Mouse (Mus musculus): Measurements from ENCODE around the gene Gm11555.
"Not testable (repeated sequence)": the region's sequence is repeated elsewhere in the genome, so short reads cannot be mapped to it uniquely, and the experiment has no call there.

The Gm11555 gene

DNA sequence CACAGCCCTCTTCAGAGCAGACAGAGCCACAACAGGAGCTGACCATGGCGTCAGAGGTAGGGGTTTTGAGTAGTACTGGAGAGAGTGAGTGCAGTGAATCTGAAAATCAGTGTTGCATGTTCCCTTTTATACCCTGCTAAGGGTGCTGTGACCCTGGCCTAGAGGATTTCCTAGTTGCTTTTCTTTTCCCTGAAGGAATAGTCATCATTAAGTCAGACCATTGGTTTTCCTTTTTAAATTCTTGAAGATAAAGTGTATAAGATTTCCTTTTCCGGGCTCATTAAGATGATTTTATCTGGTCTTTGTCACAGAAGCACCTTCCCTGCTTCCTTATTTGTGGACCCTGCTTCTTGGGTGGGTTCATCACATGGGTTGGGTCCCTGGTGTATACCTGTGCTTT lies at the start of gene Gm11555:
Gene Gm11555 (minus strand): TSS at position 101 of the 400 bp plus-strand sequence.
- no peak for DNase-seq (ENCODE audit: low spot score)

DNA sequence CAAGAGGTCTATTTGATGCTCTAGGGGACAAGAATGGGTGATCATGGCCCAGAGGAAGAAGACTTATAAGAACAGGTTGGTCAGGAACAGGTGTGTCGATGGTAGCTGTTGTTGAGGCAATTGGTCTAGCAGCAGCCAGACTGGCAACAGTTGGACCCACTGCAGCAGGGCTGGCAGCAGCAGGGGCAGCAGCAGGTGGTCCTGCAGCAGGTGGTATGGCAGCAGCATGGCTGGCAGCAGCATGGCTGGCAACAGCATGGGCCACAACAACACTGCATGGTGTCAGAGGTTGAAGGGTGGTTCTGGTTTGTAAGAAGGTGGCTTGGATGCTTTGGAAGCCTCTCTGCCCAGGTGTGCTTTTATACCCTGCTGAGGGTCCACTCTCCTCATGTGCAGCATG lies 40.4 kb upstream of the Gm11555 start, which contains the start of gene Gm14190:
Gene Gm14190 (minus strand): TSS at position 278 of the 400 bp plus-strand sequence.
- no peak for DNase-seq (ENCODE audit: low spot score)

DNA sequence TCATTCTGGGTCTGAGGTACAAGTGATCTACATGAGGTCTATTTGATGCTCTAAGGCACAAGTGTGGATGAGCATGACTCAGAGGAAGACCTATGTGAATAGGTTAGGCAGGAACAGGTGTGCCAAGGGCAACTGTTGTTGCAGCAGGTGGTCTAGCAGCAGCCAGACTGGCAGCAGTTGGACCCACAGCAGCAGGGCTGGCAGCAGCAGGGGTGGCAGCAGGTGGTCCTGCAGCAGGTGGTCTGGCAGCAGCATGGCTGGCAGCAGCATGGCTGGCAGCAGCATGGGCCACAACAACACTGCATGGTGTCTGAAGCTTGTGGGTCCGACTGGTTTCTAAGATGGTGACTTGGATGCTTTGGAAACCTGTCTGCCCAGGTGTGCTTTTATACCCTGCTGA lies 35.2 kb upstream of the Gm11555 start:
- DNase-seq (ENCODE audit: low spot score): not testable (repeated sequence)

DNA sequence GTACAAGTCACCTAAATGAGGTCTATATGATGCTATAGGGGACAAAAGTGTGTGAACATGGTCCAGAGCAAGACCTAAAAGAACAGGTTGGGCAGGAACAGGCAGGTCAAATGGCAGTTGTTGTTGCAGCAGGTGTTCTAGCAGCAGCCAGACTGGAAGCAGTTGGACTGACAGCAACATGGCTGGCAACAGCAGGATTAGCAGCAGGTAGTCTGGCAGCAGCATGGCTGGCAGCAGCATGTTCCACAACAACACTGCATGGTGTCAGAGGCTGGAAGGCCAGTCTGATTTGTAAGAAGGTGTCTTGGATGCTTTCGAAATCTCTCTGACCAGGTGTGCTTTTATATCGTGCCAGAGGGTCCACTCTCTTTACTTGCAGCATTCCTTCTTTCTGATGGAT lies 33.4 kb upstream of the Gm11555 start:
- DNase-seq (ENCODE audit: low spot score): no peak

DNA sequence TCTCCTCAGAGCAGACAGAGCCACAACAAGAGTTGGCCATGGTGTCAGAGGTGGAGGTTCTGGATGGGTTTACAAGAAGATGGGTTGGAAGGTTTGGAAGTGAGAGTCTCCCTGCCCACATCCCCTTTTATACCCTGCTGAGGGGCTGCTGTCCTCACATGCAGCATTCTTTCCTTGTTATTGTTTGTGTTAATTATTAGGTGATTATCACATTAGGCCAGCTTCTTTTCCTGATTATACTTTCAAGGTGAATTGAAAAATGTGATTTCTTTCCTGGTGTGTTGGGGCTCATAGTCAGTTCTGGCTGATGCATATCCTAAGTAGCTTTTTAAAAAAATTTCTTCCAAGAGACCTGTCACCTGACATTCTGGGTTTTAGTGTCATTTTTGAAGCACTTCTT lies 15.8 kb upstream of the Gm11555 start, which contains the start of gene Krtap4-6:
Gene Krtap4-6 (minus strand): TSS at position 101 of the 400 bp plus-strand sequence.
- no peak for DNase-seq (ENCODE audit: low spot score)

DNA sequence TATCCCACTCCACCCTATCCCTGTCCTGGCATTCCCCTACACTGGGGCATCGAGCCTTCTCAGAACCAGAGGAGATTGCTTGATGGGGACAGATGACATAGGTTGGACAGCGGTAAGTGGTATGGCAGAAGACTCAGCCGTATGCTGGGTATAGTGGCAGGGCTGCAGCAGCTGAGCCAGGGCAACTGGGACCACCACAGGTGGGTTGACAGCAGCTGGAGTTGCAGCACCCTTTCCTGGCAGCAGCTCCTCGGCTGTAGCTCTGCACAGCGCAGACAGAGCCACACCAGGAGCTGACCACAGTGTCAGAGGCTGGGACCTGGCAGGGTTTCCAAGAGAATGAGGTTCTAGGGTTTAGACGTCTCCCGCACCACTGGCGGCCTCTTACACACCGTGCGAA lies 12.8 kb upstream of the Gm11555 start:
- no peak for DNase-seq (ENCODE audit: low spot score)

DNA sequence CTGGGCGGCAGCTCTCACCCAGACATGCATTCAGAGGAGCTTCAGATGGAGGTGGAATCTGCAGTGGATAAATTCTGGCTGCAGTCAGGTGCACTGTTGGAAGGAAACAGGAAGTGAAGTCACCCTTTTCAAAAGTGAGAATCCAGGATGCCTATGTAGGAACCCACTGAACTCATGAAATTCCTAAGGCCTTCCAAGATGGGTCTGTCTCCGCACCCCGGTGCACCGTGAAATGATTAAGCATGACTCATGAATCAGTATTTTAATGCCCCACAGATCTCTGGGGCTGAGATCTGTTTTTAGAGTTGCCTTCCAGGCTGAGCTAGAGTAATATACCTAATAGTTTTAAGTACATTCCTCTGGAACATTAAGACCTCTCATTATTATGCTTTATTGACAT lies 9.2 kb upstream of the Gm11555 start:
- DNase-seq (ENCODE audit: low spot score): no peak

DNA sequence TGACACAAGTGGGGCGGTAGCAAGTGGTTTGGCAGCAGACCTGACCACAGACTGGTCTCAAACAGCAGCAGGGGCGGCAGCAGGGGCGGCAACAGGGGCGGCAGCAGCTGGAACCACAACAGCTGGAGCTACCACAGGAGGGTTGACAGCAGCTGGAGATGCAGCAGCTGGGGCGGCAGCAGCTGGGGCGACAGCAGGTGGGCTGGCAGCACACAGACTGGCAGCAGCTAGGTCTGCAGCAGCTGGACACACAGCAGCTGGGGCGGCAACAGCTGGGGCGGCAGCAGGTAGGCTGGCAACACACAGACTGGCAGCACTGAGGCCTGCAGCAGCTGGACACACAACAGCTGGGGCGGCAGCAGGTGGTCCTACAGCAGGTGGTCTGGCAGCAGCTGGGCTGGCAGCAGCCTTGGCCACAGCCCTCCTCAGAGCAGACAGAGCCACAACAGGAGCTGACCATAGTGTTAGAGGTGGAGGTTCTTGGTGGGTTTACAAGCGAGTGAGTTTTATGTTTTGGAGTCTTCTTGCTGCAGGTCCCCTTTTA lies 8.5 kb upstream of the Gm11555 start, which contains the start of gene Gm11563:
Gene Gm11563 (minus strand): TSS at position 494 of the 544 bp plus-strand sequence.
- not testable (repeated sequence) for DNase-seq (ENCODE audit: low spot score)

DNA sequence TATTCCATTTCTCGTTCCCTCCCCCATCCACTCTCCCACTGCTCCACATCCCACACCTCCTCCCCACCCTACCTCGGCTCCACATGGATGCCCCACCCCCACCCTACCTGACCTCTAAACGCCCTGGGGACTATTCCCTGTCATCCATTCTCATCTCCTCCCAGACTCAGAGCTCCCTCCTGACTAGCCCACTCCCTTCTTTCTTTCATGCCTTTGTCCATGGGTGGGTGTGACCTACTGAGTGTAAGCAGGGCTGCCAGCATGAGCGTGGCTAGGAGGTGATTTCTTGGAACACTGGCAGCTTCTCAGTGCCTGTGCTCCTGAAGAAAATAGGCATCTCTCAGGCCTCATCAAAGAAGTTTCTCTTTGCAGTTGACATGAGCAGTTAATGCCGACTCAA lies 7.0 kb upstream of the Gm11555 start:
- no peak for DNase-seq (ENCODE audit: low spot score)

DNA sequence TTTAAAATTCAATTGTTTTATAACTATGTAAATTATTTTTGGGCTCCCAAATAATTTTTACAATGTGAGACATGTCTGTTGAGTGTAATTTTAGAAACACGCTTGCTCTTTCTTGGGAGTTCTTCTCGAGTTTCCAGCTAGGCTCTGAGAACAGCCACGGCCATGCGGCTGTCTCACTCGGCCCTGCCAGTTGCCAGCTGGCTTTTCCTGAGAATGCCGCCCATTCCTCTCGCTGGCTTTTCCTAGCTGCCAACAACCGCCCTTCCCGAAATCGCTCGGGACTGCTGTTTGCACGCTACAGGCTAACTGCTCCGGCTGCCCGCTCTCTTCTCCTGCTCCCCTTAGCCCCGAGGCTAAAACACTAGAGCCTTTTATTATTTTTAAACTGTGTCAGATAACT lies 3.6 kb downstream of the Gm11555 start:
- DNase-seq (ENCODE audit: low spot score): no peak

DNA sequence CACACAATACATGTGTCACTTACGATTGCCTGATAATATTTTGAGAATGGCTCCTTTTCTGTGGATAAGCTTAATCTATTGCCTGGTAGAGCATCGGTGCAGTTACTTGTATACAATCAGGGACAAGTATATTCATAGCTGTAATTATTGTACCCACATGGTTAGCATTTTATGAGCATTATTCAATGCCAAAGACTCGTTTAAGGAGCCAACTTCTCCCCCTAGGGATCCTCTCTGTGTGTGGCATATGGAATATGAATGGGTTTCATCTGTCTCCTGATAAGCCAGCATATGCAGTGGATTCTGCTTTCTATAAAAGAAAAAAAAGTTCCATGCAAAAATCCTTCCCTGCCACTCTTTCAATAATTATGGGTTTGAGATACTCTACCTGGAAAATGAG lies 5.7 kb downstream of the Gm11555 start:
- no peak for DNase-seq (ENCODE audit: low spot score)

DNA sequence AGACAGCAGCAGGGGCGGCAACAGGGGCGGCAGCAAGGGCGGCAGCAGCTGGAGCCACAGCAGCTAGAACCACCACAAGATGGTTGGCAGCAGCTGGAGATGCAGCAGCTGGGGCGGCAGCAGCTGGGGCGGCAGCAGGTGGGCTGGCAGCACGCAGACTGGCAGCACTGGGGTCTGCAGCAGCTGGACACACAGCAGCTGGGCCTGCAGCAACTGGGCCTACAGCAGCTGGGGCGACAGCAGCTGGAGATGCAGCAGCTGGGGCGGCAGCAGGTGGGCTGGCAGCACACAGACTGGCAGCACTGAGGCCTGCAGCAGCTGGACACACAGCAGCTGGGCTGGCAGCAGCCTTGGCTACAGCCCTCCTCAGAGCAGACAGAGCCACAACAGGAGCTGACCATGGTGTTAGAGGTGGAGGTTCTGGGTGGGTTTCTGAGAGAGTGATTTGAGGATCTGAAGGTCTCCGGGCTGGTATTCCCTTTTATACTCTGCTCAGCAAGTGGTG lies 6.3 kb downstream of the Gm11555 start, which contains the start of gene Krtap4-7:
Gene Krtap4-7 (minus strand): TSS at position 455 of the 505 bp plus-strand sequence.
- not testable (repeated sequence) for DNase-seq (ENCODE audit: low spot score)

DNA sequence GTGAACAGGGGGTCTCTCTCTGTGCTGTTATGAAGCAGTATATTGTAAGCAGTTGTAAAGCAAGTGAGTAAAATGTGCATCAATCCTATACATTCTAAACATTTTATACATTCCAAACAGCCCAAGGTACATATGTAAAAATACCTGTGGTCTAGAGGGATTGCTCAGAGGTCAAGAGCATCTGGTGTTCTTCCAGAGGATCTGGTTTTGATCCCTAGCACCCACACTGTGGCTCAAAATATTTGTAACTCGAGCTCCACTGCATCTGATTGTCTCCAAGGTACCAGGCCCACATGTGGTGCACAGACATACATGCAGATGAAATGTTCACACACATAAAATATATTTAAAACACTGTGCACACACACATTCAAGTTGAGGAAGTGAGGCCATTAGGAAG lies 9.1 kb downstream of the Gm11555 start:
- no peak for DNase-seq (ENCODE audit: low spot score)

DNA sequence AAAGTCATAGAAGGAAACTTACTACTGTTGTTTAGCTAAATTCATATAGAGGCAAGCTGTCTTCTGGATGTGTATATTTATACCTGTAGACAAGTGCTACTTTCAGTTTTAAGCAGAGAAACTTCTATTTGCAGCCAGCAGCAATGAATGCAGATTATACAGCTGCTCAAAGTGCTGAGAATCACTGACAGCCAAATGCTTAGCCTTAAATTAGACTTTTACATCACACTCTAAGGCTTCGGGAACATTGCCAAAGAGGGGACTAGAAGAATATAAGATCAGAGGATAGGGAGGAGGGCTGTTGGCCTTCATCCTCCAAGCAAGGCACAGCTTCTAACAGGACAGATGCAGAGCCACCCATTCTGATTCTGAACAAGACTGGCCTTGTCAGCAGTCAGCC lies 12.9 kb downstream of the Gm11555 start:
- DNase-seq (ENCODE audit: low spot score): no peak

DNA sequence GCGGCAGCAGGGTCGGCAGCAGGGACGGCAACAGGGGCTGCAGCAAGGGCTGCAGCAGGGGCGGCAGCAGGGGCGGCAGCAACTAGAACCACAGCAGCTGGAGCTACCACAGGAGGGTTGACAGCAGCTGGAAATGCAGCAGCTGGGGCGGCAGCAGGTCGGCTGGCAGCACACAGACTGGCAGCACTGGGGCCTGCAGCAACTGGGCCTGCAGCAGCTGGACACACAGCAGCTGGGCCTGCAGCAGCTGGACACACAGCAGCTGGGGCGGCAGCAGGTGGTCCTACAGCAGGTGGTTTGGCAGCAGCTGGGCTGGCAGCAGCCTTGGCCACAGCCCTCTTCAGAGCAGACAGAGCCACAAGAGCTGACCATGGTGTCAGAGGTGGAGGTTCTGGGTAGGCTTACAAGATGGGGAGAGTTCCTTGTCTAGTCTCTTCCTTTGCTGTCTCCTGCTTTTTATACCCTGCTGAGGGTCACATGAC lies 15.3 kb downstream of the Gm11555 start, which contains the start of gene Krtap4-2:
Gene Krtap4-2 (minus strand): TSS at position 432 of the 482 bp plus-strand sequence.
- DNase-seq (ENCODE audit: low spot score): no peak

DNA sequence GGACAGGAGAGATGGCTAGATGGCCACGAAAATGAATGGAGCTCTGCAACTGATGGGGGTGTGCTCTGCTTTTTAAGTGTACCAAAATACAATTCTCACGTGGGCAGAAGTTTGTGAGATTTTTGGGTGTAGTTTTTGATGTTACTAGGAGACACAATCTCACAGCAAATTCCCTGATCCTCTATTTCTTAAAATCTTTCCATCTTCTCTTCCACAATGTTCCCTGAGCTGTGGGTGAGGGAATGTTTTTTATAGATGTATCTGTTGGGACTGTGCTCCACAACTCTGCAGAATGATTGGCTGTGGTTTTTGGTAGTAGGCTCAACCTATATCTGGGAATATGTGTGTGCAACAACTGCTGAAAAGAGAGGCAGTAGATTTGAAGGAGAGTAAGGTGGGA lies 16.7 kb downstream of the Gm11555 start:
- DNase-seq (ENCODE audit: low spot score): no peak

DNA sequence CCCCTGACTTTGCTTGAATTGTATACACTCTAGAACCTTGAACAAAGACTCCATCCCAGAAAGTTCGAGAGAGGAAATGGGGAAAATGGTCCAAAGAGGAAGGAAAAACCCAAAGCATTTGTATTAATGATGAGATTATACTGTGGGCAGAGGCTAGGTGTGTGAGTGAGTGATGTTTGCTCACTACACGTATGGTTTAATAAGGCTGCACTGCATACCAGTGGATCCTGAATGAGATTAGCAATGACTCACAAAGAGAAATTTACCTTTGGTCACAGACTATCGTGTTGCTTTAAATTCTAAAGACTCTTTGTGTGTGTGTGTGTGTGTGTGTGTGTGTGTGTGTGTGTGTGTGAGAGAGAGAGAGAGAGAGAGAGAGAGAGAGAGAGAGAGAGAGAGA lies 19.1 kb downstream of the Gm11555 start:
- no peak for DNase-seq (ENCODE audit: low spot score)

DNA sequence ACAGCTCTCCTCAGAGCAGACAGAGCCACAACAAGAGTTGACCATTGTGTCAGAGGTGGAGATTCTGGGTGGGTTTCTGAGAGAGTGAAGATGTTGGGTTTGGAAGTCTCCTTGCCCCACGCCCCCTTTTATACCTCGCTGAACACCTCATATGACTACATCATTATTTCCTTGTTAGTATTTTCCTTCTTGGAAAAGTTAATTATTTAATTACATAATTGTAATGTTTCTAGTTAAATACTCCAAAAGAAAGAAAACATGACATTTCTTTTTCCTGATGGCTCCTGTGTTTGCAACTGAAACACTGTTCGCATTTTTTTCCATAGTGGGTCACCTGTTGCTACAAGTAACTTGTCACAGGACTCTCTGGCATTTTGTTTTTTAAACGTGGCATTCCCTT lies 21.9 kb downstream of the Gm11555 start, which contains the start of gene Krtap4-1:
Gene Krtap4-1 (minus strand): TSS at position 101 of the 400 bp plus-strand sequence.
- DNase-seq (ENCODE audit: low spot score): no peak

DNA sequence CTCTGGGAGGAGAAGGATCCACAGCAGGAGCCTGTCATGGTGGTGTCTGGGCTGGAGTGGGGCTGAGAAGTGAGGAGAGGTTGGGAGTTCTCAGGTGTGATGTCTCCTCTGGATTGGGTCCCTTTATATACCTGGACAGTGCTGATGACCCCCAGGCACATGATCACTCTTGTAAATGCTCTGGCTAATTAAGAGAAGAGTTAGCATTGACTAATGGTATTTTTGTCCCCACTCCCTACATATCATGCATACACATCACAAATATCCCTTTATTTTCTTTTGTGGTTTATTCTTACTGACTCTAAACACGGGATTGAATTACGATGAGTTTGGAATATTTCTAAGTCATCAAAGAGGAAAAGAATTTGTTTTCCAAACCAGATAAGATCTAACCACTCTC lies 29.7 kb downstream of the Gm11555 start, which contains the start of gene Gm11562:
Gene Gm11562 (minus strand): TSS at position 101 of the 400 bp plus-strand sequence.
- no peak for DNase-seq (ENCODE audit: low spot score)

DNA sequence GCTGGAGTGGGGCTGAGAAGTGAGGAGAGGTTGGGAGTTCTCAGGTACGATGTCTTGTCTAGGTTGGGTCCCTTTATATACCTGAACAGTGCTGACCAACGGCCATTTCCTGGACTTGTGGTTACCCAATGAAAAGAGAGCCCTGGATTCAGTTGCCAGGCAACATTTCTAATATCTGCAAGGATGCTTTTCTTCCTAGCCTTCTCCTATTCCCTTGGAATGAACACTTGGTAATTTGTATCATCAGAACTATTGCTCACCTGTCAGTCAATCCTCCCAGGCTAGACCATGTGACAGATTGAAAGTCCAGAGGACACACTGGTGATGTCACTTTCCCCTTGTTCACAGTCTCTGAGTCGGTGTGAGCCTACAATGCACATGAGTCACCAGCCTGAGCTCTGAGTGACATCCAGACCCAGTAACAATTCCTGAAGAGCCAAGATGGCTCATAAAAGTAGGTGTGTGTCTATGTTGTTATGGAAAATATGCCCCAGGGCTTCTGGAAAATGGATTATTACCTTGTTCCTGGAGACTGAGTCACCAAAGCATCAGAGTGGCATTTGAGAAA lies 35.2 kb downstream of the Gm11555 start, which contains the start of gene Krtap2-4:
Gene Krtap2-4 (minus strand): TSS at position 51 of the 568 bp plus-strand sequence.
- DNase-seq (ENCODE audit: low spot score): no peak

DNA sequence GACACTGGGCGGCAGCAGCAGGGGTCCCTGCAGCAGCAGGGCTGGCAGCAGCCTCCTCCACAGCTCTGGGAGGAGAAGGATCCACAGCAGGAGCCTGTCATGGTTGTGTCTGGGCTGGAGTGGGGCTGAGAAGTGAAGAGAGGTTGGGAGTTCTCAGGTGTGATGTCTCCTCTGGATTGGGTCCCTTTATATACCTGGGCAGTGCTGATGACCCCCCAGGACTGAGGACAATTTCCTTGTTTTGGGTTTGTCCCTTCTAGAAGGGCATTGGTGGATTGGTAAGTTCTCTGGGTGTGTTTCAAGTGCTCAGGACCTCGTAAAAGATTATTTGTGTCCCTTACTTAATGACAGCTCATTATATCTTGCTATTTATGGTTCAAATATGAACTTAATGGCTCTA lies 39.9 kb downstream of the Gm11555 start, which contains the start of gene Gm11937:
Gene Gm11937 (minus strand): TSS at position 101 of the 400 bp plus-strand sequence.
- not testable (repeated sequence) for DNase-seq (ENCODE audit: low spot score)

DNA sequence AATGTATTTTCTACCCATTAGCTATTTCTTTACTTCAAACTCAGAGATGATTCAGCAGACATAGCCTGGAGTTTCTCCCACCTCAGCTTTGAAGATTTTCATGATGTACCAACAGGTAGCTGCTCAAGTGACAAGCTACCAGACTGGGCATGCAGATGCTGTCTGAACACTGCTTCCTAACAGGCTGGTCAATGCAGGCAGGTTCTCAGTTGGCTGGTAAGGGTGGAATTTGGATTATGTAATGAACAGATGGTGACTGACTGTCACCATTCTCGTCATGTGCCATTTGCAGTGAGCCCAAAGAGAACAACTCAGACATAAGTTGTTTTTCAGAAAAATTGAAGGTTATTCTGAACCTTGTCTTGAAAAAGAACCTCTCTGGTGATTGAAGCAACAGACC lies 40.9 kb downstream of the Gm11555 start:
- DNase-seq (ENCODE audit: low spot score): no peak

DNA sequence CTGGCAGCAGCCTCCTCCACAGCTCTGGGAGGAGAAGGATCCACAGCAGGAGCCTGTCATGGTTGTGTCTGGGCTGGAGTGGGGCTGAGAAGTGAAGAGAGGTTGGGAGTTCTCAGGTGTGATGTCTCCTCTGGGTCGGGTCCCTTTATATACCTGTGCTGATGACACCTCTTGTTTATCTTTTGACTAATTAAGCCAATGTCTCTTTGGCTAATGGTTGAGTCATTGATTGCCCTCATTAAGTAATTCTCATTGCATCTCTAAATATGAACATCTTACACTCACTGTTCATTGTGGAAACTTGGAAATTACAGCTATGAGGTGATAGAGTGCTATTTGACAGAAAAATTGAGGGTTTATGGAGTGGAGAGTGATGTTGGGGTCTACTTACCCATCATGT lies 46.8 kb downstream of the Gm11555 start, which contains the start of gene Gm11938:
Gene Gm11938 (minus strand): TSS at position 101 of the 400 bp plus-strand sequence.
- not testable (repeated sequence) for DNase-seq (ENCODE audit: low spot score)

All from ovary, postnatal 14 days (tissue).